Mouse (Mus musculus) forebrain, postnatal 0 days (tissue): ENCODE measurements around the gene Kif6. TPM values are rescaled to one million over a fixed set of nuclear protein-coding genes. Genes with fewer than 3 reads are reported as not detected.
A peak's percentile ranks its signal among the peaks of the same experiment; 100 is the strongest.

Experiments
- ATAC-seq: fragments of 200-750 bp; cut with Nextera tagmentation; 2 replicates; pipeline ENCODE4 v1.8.0; 2017; ENCODE audit warnings: mild to moderate bottlenecking, moderate library complexity
- DNase-seq: peaks from one replicate; pipeline ENCODE4 v3.0.0-alpha.2; 2015
- H3K27ac ChIP-seq: fragments of 300-500 bp; sonication (generic); 2 replicates; pipeline ENCODE4 v1.5.1; 2014; ENCODE audit warnings: low read depth, mild to moderate bottlenecking, antibody characterized with exemption, low read length, moderate library complexity, mixed read lengths
- H3K27me3 ChIP-seq: fragments of 300-500 bp; sonication (generic); 2 replicates; pipeline ENCODE4 v1.6.1; 2014; ENCODE audit warnings: mild to moderate bottlenecking, low read length, mixed read lengths; ENCODE audit not compliant: insufficient read depth
- H3K36me3 ChIP-seq: fragments of 300-500 bp; sonication (generic); 2 replicates; pipeline ENCODE4 v1.6.1; 2014; ENCODE audit warnings: mild to moderate bottlenecking, moderate library complexity; ENCODE audit not compliant: insufficient read depth
- H3K4me1 ChIP-seq: fragments of 300-500 bp; sonication (generic); 2 replicates; pipeline ENCODE4 v1.6.1; 2014; ENCODE audit warnings: antibody characterized with exemption; ENCODE audit not compliant: insufficient read depth
- H3K4me2 ChIP-seq: fragments of 300-500 bp; sonication (generic); 2 replicates; pipeline ENCODE4 v1.6.1; 2014; ENCODE audit warnings: low read depth, mild to moderate bottlenecking, moderate library complexity
- H3K4me3 ChIP-seq: fragments of 300-500 bp; sonication (generic); 2 replicates; pipeline ENCODE4 v1.5.1; 2014; ENCODE audit warnings: low read depth, low read length, mixed read lengths
- H3K9ac ChIP-seq: fragments of 300-500 bp; sonication (generic); 2 replicates; pipeline ENCODE4 v1.6.1; 2014; ENCODE audit warnings: mild to moderate bottlenecking
- H3K9me3 ChIP-seq: fragments of 300-500 bp; sonication (generic); 2 replicates; pipeline ENCODE4 v1.6.1; 2016; ENCODE audit warnings: low read length
- CTCF ChIP-seq: sonication (generic); IDR thresholded peaks from 2 replicates; pipeline ENCODE4 v1.5.1; 2016; ENCODE audit warnings: antibody characterized with exemption, control low read depth, low read depth
- WGBS: fragments of 180-500 bp; shearing (Covaris S2); extraction: QIAGEN DNeasy Blood & Tissue Kit; methylation state at CpG from one replicate; pipeline ENCODE4 v1.1.7; 2014; 5-methylcytosine and 5-hydroxymethylcytosine counted together
- polyA plus RNA-seq: library from polyadenylated mRNA; unstranded; fragments of >200 nt; fragmentation: Nextera tagmentation; extraction: Ambion mirVana; gene quantifications from 2 replicates; pipeline ENCODE4 v1.2.1, GENCODE M21; 2015
- total RNA-seq: library from RNA; depleted of rRNA; stranded (reverse); fragments of >200 nt; gene quantifications from 2 replicates; pipeline ENCODE4 v1.2.3, GENCODE M21; 2014

Kif6 gene
- total and polyA plus RNA-seq, 2 experiments from 2014 or later, result 2.0 to 7.4 TPM

GRCm38 (mm10) chr17:49761838-49762237 lies 146.9 kb downstream of the Kif6 start:
- Histone ChIP-seq H3K27ac (no peak overlapping the region), H3K27me3 (no peaks in the 10 kb centered on the region), H3K9me3 (no peaks in the 10 kb centered on the region), H3K4me1 (no peaks in the 10 kb centered on the region), H3K9ac (no peak overlapping the region), H3K36me3 (no peaks in the 10 kb centered on the region), H3K4me3 (no peak overlapping the region), H3K4me2 (no peak overlapping the region)
- DNase-seq (no peak), ATAC-seq (no peak)
- WGBS, result 70% methylated on average over 8 of the region's 8 CpGs
- no peak for TF ChIP-seq CTCF

- H3K9me3 ChIP-seq, result no peaks in the 10 kb centered on the region
- TF ChIP-seq CTCF, result no peak
- WGBS, result 79% methylated on average over 6 of the region's 6 CpGs
- no peak overlapping the region for H3K9ac ChIP-seq
- no peaks in the 10 kb centered on the region for H3K36me3 ChIP-seq
- no peak overlapping the region for H3K27ac ChIP-seq
- H3K27me3 ChIP-seq, result no peaks in the 10 kb centered on the region
- H3K4me3 ChIP-seq, result no peak overlapping the region
- H3K4me2 ChIP-seq, result no peak overlapping the region
- no peak for ATAC-seq
- H3K4me1 ChIP-seq, result no peaks in the 10 kb centered on the region
- DNase-seq, result no peak
Measured at GRCm38 (mm10) chr17:49764963-49765362, 150.0 kb downstream of the Kif6 start.

GRCm38 (mm10) chr17:49767717-49768370 lies 152.9 kb downstream of the Kif6 start:
- DNase-seq, result no peak
- WGBS, result 5% methylated on average over 10 of the region's 10 CpGs
- peak overlapping the region; percentile 19; the same call in 1 of the 2 replicates for H3K4me2 ChIP-seq

DNA sequence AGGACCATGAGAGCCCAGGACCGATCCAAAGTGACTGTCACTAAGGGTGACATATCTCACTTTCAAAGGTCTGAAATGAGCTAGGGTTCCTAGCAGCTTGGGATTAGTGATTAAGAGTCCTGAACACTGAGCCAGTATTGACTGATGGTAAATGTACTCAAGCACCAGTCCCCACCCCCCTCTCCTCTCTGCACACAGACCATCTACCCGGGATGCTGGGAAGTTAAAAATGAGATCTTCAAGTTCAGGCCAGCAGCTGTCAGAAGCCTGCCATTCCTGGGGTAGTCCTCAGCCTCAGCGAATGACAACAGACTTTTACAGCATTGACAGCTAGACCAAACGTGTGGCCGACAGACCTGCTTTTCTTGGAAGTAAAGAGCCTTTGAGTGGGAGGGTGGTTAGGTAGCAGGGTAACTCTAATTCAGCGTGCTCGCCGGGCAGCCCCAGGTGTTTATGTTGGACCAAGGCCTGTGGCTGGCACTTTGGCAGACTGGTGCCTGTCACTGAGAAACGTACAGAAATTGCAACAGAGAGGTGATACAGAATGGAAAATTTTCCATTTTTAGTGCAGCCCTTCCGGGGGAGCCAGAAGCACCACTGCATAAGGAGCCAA lies 156.9 kb downstream of the Kif6 start:
- no peak for DNase-seq
- H3K4me1 ChIP-seq, result no peaks in the 10 kb centered on the region
- no peak overlapping the region for H3K4me3 ChIP-seq
- H3K36me3 ChIP-seq, result no peaks in the 10 kb centered on the region
- H3K9ac ChIP-seq, result no peak overlapping the region
- 56% methylated on average over 10 of the region's 10 CpGs for WGBS
- no peak overlapping the region for H3K4me2 ChIP-seq
- H3K27me3 ChIP-seq, result no peaks in the 10 kb centered on the region
- no peaks in the 10 kb centered on the region for H3K9me3 ChIP-seq
- TF ChIP-seq CTCF, result no peak
- H3K27ac ChIP-seq, result no peak overlapping the region
- ATAC-seq, result no peak

More at GRCm38 (mm10) chr17:49767717-49768370, 152.9 kb downstream of the Kif6 start:
- no peak overlapping the region; the same call in 1 of the 2 replicates for H3K9ac ChIP-seq
- no peak overlapping the region for H3K27ac ChIP-seq
- H3K36me3 ChIP-seq, result no peaks in the 10 kb centered on the region
- no peaks in the 10 kb centered on the region for H3K4me1 ChIP-seq
- H3K9me3 ChIP-seq, result no peaks in the 10 kb centered on the region
- ATAC-seq, result peak; percentile 40
- no peaks in the 10 kb centered on the region for H3K27me3 ChIP-seq
- H3K4me3 ChIP-seq, result no peak overlapping the region
- TF ChIP-seq CTCF, result no peak

DNA sequence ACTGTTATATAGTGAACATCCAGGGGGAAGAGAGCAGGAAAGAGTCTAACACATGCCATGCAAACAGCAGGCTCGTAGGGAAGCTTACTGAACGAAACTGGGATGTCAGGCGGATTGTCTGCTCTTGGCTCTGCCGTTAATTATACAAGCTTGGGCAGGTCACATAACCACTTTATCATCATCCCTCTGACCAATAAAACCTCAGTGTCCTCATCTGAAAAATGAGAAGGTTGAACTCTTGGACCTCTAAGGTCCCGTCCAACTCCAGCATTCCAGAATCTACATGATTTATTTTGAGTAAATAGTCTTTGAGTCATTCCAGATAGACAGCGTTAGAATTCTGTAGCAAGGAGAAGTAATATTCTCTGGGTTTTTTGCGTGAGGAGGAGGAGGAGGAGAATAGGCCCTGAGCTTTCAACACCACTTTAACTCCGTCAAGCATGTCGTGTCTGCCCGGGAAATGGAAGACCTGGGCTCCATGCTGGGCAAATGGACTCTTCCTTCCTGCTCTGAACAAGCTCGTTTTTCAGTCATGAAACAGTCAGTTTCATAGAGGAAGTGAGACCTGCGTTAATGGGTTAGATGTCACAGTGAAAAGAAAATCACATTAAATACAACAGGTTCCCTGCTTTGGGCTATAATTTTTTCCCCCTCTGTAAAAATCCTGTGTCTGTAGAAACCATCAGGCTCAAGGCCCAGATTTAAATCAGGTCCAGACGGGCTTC lies 162.3 kb downstream of the Kif6 start:
- TF ChIP-seq CTCF, result no peak
- Histone ChIP-seq H3K36me3 (no peaks in the 10 kb centered on the region), H3K4me2 (no peak overlapping the region), H3K27ac (no peak overlapping the region), H3K4me1 (no peaks in the 10 kb centered on the region), H3K4me3 (no peak overlapping the region), H3K9ac (no peak overlapping the region), H3K27me3 (no peaks in the 10 kb centered on the region), H3K9me3 (no peaks in the 10 kb centered on the region)
- DNase-seq (no peak), ATAC-seq (no peak)
- 85% methylated on average over 13 of the region's 13 CpGs for WGBS

DNA sequence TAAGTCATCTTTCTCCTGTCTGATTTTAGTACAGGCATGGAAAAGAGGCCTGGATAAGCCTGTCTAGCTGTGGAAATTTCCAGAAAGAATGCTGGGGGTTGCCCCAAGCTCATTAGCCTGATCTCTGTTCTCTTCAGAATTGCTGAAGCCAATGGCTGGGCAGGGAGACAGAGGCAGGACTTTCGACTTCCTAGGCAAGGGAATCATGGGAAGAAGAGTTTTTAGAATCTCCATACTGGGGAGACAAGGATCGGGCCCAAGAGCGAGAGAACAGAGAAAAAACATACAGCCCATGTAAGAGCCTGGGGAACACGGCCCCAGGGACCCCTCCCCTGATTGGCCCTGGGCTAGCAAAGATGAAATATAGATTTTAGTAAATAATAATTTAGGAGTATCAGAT lies 164.1 kb downstream of the Kif6 start:
- WGBS, result 88% methylated on average over 4 of the region's 4 CpGs
- DNase-seq (no peak), ATAC-seq (no peak)

GRCm38 (mm10) chr17:49779576-49779975 lies 164.6 kb downstream of the Kif6 start:
- no peak for TF ChIP-seq CTCF
- Histone ChIP-seq H3K4me1 (no peaks in the 10 kb centered on the region), H3K27ac (no peak overlapping the region), H3K4me2 (no peak overlapping the region), H3K27me3 (no peaks in the 10 kb centered on the region), H3K4me3 (no peak overlapping the region), H3K9me3 (no peaks in the 10 kb centered on the region), H3K9ac (no peak overlapping the region), H3K36me3 (no peaks in the 10 kb centered on the region)
- DNase-seq (peak; percentile 43), ATAC-seq (no peak)
- 51% methylated on average over 3 of the region's 3 CpGs for WGBS

More for the DNA sequence above, 164.1 kb downstream of the Kif6 start:
- no peak for TF ChIP-seq CTCF
- H3K27ac ChIP-seq, result no peak overlapping the region
- H3K36me3 ChIP-seq, result no peaks in the 10 kb centered on the region
- H3K4me2 ChIP-seq, result no peak overlapping the region
- H3K4me1 ChIP-seq, result no peaks in the 10 kb centered on the region
- H3K9me3 ChIP-seq, result no peaks in the 10 kb centered on the region
- no peaks in the 10 kb centered on the region for H3K27me3 ChIP-seq
- no peak overlapping the region for H3K9ac ChIP-seq
- no peak overlapping the region for H3K4me3 ChIP-seq
